ENCODE assay signal across 7 mouse cellular contexts in the genomic region with DNA sequence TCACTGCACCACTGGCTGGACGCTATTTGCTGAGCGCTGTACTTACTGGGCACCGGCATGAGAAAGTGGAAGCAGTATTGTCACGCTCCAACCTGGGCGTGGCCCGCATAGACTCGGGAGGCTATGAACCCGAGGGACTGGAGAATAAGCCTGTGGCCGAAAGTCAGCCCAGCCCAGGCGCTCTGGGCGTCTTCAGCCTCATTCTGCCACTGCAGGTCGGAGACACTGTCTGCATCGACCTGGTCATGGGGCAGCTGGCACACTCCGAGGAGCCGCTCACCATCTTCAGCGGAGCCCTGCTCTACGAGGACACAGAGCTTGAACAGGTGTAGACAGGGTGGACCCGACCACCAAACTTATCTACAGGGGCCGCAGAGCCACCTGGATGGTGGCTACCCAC. TPM values are rescaled to one million over a fixed set of nuclear protein-coding genes. Genes with fewer than 3 reads are reported as not detected.
DNase-seq lines count a peak whose midpoint lies in the region; ATAC-seq and TF ChIP-seq lines count a peak whose summit lies in the region.

No protein-coding gene starts in this region.

- H3K9ac ChIP-seq in hindbrain, embryonic 15.5 days: no peak overlapping the region
- no peak overlapping the region for H3K9ac ChIP-seq in liver, postnatal 0 days (replicated peaks)

- peaks cover 41% of the 10 kb centered on the region for H3K27me3 ChIP-seq in G1E (ENCODE audit: insufficient read depth, low read length)
- no peaks in the 10 kb centered on the region for H3K27me3 ChIP-seq in hindbrain, embryonic 15.5 days
- no peaks in the 10 kb centered on the region for H3K27me3 ChIP-seq in liver, postnatal 0 days (ENCODE audit: insufficient read depth, low read length)

- no peaks in the 10 kb centered on the region for H3K9me3 ChIP-seq in G1E (replicated peaks)
- no peaks in the 10 kb centered on the region for H3K9me3 ChIP-seq in hindbrain, embryonic 15.5 days
- no peaks in the 10 kb centered on the region for H3K9me3 ChIP-seq in liver, postnatal 0 days (ENCODE audit: low read length)

- peak; percentile 45 for DNase-seq in A20 (ENCODE audit: low read depth, low spot score)
- DNase-seq in G1E (ENCODE audit: low spot score): no peak
- DNase-seq in liver, postnatal 0 days: no peak
- no peak for DNase-seq in frontal cortex, postnatal 25 days (ENCODE audit: low spot score in 2 of 2)
- DNase-seq in ovary, postnatal 14 days (ENCODE audit: low spot score): no peak
- no peak for DNase-seq in right cerebral cortex, adult 2 months (ENCODE audit: low spot score in 2 of 2)

- 66% methylated on average over 19 of the region's 19 CpGs for WGBS in hindbrain, embryonic 15.5 days
- 69% methylated on average over 19 of the region's 19 CpGs for WGBS in liver, postnatal 0 days (ENCODE audit: insufficient replicate concordance)

- TF ChIP-seq CTCF in G1E (IDR thresholded peaks at IDR 0.05; ENCODE audit: low read depth, low read length): no peak
- no peak for TF ChIP-seq CTCF in liver, postnatal 0 days (IDR thresholded peaks at IDR 0.05; ENCODE audit: low read depth)

- no peak for TF ChIP-seq EP300 in liver, postnatal 0 days (IDR thresholded peaks at IDR 0.05; ENCODE audit: low read depth)

- peaks cover 17% of the 10 kb centered on the region for H3K36me3 ChIP-seq in G1E (replicated peaks)
- H3K36me3 ChIP-seq in hindbrain, embryonic 15.5 days: no peaks in the 10 kb centered on the region
- H3K36me3 ChIP-seq in liver, postnatal 0 days (replicated peaks; ENCODE audit: insufficient read depth, low read length): peaks cover 11% of the 10 kb centered on the region

- H3K4me3 ChIP-seq in G1E (ENCODE audit: low read depth, low read length): peak overlapping the region; percentile 78
- H3K4me3 ChIP-seq in hindbrain, embryonic 15.5 days: no peak overlapping the region
- H3K4me3 ChIP-seq in liver, postnatal 0 days (ENCODE audit: low read depth, low read length): 0 out of 2 replicates have a peak overlapping the region, but pooled peaks have one; percentile 69

- H3K27ac ChIP-seq in hindbrain, embryonic 15.5 days (replicated peaks): no peak overlapping the region
- H3K27ac ChIP-seq in liver, postnatal 0 days (ENCODE audit: low read depth): peak overlapping the region; percentile 88; the same call in 1 of the 2 replicates

- H3K4me2 ChIP-seq in hindbrain, embryonic 15.5 days: peak overlapping the region; percentile 82
- peak overlapping the region; percentile 92 for H3K4me2 ChIP-seq in liver, postnatal 0 days (ENCODE audit: low read depth, low read length)

- H3K4me1 ChIP-seq in G1E (ENCODE audit: insufficient read depth, low read depth, low read length): peaks cover 50% of the 10 kb centered on the region
- H3K4me1 ChIP-seq in hindbrain, embryonic 15.5 days (replicated peaks): peaks cover 30% of the 10 kb centered on the region
- H3K4me1 ChIP-seq in liver, postnatal 0 days (ENCODE audit: insufficient read depth): peaks cover 41% of the 10 kb centered on the region

- ATAC-seq in G1E (ENCODE audit: extremely low read depth, insufficient number of reproducible peaks, low FRiP score, poor library complexity, severe bottlenecking): no peak
- ATAC-seq in hindbrain, embryonic 15.5 days (ENCODE audit: low FRiP score, low read depth): peak; percentile 4; the same call in 1 of the 2 replicates
- ATAC-seq in liver, postnatal 0 days: no peak

RNA-seq across cellular contexts. Expression of a gene that starts 0.6 kb away (rescaled TPM):
- total RNA-seq in G1E (2014; fragmentation: Nextera tagmentation) (22.7 and 29.8 TPM in 2 replicates), G1E (2017) (43.4 TPM in 2 replicates)
- 17.3 and 20.2 TPM in 2 replicates for polyA plus RNA-seq in G1E (2012)
- polyA plus RNA-seq in hindbrain, embryonic 15.5 days (2015; fragmentation: Nextera tagmentation; extraction: Ambion mirVana): 9.9 and 10.7 TPM in 2 replicates
- 56.9 and 57.7 TPM in 2 replicates for polyA plus RNA-seq in liver, postnatal 0 days (2015; fragmentation: Nextera tagmentation; extraction: Ambion mirVana)

RNA-seq across cellular contexts. Expression of a gene that starts 7.4 kb away (rescaled TPM):
- 0.38 TPM in 1 of 2 replicates, not detected in the other for total RNA-seq in G1E (2014; fragmentation: Nextera tagmentation)
- 1.0 and 2.6 TPM in 2 replicates for total RNA-seq in G1E (2017)
- polyA plus RNA-seq in G1E (2012): 1.2 and 1.3 TPM in 2 replicates
- 17.0 and 17.5 TPM in 2 replicates for polyA plus RNA-seq in hindbrain, embryonic 15.5 days (2015; fragmentation: Nextera tagmentation; extraction: Ambion mirVana)
- 25.3 and 30.9 TPM in 2 replicates for polyA plus RNA-seq in liver, postnatal 0 days (2015; fragmentation: Nextera tagmentation; extraction: Ambion mirVana)

RNA-seq across cellular contexts. Expression of a gene that starts 13.0 kb away (rescaled TPM):
- total RNA-seq in G1E (2014; fragmentation: Nextera tagmentation): 309 and 472 TPM in 2 replicates
- 346 and 348 TPM in 2 replicates for total RNA-seq in G1E (2017)
- 70.6 and 80.1 TPM in 2 replicates for polyA plus RNA-seq in G1E (2012)
- 242 and 266 TPM in 2 replicates for polyA plus RNA-seq in hindbrain, embryonic 15.5 days (2015; fragmentation: Nextera tagmentation; extraction: Ambion mirVana)
- 263 and 277 TPM in 2 replicates for polyA plus RNA-seq in liver, postnatal 0 days (2015; fragmentation: Nextera tagmentation; extraction: Ambion mirVana)

RNA-seq across cellular contexts. Expression of a gene that starts 24.8 kb away (rescaled TPM):
- total RNA-seq in G1E (2014; fragmentation: Nextera tagmentation): not detected in 2 replicates
- total RNA-seq in G1E (2017): 0.33 TPM in 1 of 2 replicates, not detected in the other
- polyA plus RNA-seq in G1E (2012): not detected in 2 replicates
- polyA plus RNA-seq in hindbrain, embryonic 15.5 days (2015; fragmentation: Nextera tagmentation; extraction: Ambion mirVana): 67.3 and 68.4 TPM in 2 replicates
- 18.7 and 22.8 TPM in 2 replicates for polyA plus RNA-seq in liver, postnatal 0 days (2015; fragmentation: Nextera tagmentation; extraction: Ambion mirVana)

RNA-seq across cellular contexts. Expression of a gene that starts 32.1 kb away (rescaled TPM):
- total RNA-seq in G1E (2014; fragmentation: Nextera tagmentation) (31.2 and 48.5 TPM in 2 replicates), G1E (2017) (9.9 and 13.0 TPM in 2 replicates)
- 65.8 and 85.9 TPM in 2 replicates for polyA plus RNA-seq in G1E (2012)
- polyA plus RNA-seq in hindbrain, embryonic 15.5 days (2015; fragmentation: Nextera tagmentation; extraction: Ambion mirVana): 20.6 and 25.7 TPM in 2 replicates
- 3.1 and 3.2 TPM in 2 replicates for polyA plus RNA-seq in liver, postnatal 0 days (2015; fragmentation: Nextera tagmentation; extraction: Ambion mirVana)
